Mouse (Mus musculus) v-Abl transformed pro-B cells (cell line): Measurements from ENCODE around the gene Nup98.

Experiments used
- in situ Hi-C, 2 experiments: fragments of 400-800 bp; cut with MboI; formaldehyde crosslinking; loops; one replicate each; pipeline ENCODE4 v1.15.1; 2025; ENCODE audit not compliant: unreplicated experiment in 2 of 2

Nup98 gene

DNA sequence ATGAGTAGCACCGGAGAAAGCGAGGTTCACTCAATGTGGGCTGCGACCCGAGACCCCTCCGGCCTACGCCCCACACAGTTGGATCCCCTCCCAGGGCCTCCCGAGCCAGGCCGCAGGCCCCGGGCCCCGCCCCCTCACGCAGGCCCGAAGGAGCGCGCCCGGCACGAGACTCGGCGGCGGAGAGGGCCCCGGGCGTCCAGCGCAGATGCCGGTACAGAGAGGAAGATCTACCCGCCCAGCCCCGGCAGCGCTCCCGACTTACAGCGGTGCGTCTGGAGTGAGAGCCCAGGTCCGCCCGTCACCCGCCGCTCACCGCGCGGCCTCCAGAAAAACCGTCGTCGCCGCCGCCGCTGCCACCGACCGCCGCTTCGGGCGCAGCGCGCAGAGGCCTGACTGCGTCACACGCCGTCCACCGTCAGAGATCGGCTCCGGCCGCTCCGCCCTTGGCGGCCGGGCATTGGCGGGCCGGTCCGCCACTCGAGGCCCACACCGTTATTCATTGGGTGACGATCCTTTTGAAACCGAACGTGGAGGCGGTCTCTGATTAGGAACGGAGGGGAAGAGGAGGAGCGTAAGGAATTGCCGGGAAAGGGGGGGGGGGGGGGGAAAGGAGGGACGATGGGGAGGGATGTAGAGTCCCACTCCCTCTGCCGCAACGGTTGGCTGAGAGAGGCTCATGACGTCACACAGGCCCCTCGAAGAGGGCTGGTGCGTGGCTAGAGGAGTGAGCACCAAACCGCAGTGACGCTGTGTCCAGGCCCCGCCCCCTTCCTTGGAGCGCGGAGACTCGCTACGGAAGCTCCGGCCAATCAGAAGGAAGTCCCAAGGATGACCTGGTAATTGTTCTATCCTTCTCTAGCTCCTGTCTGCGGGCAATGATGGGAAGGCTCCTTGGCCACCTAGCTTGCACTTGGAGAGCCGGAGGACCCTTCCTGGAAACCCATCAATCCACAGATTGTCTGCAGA, at the start of gene Nup98, which contains the start of gene Pgap2:
TSS of gene Nup98 (minus strand) at position 421 of the 966 bp plus-strand sequence.
TSS of gene Pgap2 (plus strand) at position 453 of the 966 bp plus-strand sequence.
- in situ Hi-C loops: loop anchor here (5.0 to 25.0 kb wide), 2 partner anchors 42 to 548 kb away; partner anchors contain the start of gene Clpb (in 1 of the 2)

DNA sequence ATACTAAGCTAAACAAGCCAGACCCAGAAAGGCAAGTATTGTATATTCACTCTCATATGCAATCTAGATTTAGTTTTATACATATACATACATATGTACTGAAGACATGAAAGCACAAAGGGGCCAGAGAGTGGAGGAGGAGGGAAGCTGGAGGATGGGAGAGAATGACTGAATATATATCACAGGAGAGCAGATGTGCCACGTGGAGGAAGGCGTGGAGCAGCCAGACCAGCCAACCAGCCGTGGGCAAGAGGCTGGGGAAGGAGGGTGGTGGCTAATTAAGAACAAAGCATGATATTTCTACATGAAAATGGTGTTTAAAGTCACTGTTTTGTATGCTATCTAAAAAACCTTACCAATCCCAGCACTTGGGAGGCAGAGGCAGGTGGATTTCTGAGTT, 48.8 kb upstream of the Nup98 start:
- in situ Hi-C loops: loop anchor here (5.0 to 10.0 kb wide), 2 partner anchors 124 to 159 kb away; no protein-coding TSS in a partner anchor

DNA sequence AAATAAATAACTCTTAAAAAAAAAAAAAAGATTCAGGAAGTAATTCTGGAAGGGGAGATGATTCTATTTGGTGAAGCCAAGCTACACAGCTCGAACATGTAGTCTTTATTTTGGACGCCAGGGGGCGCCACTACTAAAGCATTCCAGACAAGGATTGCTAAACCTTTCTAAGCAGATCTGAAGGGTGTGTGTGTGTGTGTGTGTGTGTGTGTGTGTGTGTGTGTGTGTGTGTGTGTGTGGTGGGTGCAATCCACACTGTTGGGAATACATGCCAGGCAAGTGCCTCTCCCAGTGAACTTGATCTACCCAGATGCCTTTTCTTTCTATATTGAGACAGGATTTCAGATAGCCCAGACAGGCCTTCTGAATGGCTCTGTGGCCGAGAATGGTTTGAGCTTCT, 48.2 kb upstream of the Nup98 start:
- in situ Hi-C loops: loop anchor here (5.0 to 10.0 kb wide), 2 partner anchors 123 to 159 kb away; no protein-coding TSS in a partner anchor

DNA sequence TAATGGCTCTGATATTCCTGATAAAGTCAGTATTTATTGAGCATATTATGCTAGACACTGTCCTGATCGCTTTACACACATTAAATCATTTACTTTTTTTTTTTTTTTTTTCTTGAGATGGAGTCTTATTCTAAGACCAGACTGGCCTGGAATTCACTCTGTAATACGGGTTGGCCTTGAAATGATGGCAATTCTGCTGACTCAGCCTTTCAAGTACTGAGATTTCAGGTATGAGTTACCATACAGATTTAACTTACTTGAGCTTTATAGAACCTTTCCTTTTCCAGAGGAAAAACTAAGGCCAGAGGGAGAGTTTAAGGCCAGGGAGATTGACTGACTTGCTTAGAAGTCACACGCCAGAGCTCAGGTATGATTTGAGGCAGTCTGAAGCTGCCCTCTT, 46.7 kb upstream of the Nup98 start:
- in situ Hi-C loops: loop anchor here (5.0 to 10.0 kb wide), 2 partner anchors 122 to 161 kb away; no protein-coding TSS in a partner anchor

DNA sequence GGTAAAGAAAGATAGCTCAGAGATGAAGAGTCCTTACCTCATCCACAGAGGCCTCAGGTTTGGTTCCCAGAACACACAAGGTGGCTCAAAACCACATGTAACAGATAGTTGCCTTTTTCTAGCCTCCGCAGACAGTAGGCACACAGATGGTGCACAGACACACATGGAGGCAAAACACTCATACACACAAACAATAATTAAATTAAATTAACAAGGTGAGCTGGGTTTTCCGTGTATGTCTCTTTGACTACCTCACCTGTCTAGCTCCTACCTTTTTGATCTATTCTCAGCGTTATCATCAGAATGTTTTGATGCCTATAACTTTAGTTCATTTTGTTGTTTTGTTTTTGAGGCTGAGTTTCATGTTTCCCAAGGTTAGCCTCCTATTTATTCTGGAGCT, 46.0 kb upstream of the Nup98 start, which contains the start of gene Rhog:
TSS of gene Rhog (minus strand) at position 101 of the 400 bp plus-strand sequence.
- in situ Hi-C loops: loop anchor here (5.0 to 10.0 kb wide), 2 partner anchors 121 to 161 kb away; no protein-coding TSS in a partner anchor

DNA sequence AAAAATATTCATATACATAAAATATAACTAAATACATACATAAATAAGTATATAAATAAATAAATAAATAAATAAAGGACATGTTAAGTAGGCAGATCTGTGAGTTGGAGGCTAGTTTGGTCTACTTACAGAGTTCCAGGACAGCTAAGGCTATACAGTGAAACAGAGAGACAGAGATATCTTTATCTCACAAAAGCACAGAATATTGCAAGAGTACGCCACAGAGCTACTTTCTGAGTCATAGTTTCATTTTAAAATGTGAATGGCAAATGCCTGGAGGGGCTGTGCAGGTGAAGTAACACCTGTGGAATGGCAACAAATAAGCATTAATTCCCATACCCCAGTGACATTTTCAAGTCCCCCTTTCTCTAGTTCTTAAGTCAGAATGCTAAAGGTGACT, 43.7 kb upstream of the Nup98 start:
- in situ Hi-C loops: loop anchor here (5.0 to 10.0 kb wide), 3 partner anchors 41 to 119 kb away; partner anchors contain the start of genes Nup98 (in 1 of the 2) and Pgap2 (in 1 of the 2)

DNA sequence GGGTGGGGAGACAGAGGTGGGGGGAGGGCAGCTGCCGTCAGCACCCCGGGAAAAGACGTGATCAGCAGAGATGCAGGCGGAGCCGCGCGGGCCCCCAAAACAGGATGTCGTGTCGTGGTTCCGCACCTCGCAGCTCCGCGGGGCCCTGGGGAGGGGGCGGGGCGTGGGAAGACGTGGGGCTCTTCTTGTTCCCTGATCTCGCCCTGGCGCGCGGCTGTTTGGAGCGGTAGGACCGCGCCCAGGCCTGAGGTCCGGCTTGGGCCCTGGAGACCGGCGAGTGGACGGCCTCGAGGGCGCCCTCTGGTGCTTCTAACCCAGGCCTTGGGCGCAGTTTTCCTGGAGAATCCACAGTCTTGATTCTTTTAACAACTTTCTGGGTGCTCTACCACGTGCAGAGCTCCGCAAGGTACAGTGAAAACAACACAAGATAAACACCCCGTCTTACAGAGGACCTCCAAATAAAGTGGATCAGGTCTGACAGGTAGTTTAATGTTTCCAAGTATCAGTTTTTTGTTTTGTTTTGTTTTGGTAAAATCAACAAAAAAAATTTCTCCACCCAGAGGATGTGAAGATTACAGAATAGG, 40.7 kb upstream of the Nup98 start:
- in situ Hi-C loops: loop anchor here (5.0 to 10.0 kb wide), 3 partner anchors 38 to 116 kb away; partner anchors contain the start of genes Nup98 (in 1 of the 2) and Pgap2 (in 1 of the 2)

DNA sequence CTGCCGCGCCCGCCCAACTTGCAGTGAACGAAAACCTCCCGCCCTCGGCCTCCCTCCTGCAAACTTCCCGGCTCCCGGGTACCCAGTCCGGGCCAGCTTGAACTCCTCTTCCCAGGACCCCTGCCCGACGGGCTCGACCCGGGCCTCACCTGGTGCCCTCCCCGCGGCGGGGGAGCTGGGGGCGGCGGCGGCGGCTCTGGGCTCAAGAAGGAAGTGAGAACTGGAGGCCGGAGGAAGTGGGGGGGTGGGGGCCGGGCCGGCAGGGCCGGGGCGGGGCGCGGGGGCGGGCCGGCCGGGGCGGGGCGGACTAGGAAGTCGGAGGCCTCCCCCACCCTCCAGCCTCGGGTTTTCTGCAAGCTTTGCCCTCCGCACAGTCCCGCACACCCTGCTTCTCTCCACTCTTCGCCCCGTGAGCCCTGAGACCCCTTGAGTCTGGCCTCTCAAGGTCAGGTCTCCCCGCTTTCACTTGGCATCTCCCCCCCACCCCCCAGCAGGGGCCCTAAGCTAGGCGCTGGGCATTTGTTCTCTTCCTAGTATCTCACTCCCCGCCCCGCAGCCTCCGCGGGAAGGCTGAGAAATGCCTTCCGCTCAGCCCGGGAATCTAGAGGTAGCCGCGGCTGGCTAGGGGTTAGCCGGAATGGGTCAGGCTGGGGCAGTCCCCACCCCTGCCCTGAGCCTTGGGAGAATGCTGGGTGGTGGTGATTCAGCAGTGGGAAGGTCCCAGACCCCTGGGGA, 40.1 kb upstream of the Nup98 start:
- in situ Hi-C loops: loop anchor here (5.0 to 10.0 kb wide), 3 partner anchors 38 to 115 kb away; partner anchors contain the start of genes Nup98 (in 1 of the 2) and Pgap2 (in 1 of the 2)

DNA sequence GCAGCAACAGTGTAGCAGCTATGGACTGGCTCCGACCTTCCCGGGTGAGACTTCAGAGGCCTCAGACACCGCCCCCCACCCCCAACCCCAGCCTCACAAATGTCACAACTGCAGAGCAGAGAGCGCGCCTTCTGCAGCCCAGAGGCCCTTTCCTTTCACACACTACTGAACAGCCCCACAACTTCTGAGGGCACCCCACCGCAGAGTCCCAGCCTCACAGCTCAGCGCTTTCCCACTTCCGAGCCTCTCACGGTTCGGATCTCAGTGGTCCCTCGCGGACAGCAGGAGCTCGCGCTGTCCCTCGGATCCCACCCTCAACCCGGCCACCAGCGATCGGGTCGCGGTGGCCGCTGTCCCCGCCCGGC, 39.5 kb upstream of the Nup98 start:
- in situ Hi-C loops: no loop called here

DNA sequence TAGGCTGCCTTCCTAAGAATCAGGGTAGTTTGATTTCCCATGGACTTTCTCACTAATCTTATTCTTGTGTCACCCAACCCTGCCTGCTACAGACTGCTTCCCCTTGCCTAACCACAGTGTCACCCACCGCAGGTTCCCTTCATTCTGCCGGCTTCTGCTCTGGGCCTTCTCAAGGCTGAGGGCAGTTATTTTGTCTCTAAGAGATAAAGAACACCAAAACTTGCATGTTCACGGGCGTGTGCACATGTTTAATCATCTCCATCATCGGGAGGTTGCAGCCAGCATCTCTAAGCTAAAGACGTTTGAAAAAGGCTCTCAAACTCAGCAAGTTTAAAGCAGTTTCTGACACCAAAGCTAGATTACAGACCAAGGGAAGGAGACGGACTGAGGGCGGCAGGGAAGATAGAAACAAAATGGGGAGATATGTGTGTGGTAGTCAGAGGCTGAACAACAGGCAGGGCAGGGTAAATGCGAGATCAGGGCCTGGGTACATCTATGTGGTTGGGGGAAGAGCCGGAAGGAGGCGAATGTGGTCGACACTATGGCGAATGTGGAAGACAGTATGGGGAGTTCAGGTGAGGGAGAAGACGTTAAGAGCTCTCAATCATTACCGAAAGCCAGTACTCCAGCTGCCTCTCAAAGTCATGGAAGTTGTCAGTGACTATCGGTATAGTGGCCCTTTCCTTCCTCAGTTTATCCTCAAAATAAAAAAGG, 38.9 kb upstream of the Nup98 start:
- in situ Hi-C loops: no loop called here

DNA sequence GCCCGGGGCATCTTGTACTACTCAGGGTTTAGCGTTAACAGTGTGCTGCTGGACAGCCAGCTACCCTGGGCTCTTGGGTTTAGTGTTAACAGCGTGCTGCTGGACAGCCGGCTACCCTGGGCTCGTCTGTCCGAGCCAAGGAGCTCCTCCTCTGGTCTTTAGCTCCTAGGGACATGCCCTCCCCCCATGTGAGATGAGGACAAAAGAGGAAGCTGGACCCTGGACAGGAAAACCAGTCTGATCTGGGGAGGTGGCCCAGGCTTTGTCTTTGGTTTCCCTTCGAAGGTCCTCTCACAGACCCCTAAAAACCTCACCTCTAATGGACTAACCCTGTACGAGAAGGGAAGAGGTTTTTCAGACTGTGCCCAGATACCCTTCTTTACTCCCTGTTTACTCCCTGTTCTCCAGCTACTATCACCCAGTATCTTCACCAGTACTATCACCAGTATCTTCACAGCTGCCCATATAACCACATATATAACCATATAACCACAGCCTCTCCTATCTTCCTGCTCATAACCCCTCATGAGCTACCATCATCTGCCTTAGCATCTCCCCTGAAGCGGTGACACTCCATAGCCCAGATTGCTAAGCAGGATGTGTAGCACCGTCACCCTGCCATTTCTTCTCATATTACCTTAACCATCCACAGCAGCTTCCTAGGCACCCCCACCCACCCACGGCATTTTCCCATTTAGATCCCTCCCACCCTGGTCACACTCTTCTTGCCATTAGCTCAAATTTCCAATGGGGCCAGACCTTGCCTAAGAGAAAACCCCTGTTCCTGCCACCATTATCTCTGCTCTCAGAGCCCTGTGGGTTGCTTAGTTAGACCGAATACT, 37.2 kb upstream of the Nup98 start:
- in situ Hi-C loops: no loop called here

DNA sequence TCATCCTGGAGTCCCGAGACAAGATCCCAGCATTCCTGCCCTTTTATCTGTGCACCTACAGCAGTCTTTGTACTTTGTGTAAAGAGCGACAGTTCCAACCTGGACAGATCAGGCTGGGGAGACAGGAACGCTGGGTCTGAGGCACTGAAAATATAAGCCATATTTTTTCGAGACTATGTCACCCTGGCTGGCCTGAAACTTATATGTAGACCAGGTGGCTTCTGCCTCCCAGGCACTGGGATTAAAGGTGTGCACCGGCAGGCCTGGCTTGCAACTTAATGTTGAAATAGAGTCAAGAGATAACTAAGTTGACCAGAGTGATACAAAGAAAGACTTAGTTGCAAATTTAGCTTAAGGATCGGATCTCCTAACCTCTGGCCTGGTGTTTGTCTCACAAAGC, 36.3 kb upstream of the Nup98 start:
- in situ Hi-C loops: no loop called here

DNA sequence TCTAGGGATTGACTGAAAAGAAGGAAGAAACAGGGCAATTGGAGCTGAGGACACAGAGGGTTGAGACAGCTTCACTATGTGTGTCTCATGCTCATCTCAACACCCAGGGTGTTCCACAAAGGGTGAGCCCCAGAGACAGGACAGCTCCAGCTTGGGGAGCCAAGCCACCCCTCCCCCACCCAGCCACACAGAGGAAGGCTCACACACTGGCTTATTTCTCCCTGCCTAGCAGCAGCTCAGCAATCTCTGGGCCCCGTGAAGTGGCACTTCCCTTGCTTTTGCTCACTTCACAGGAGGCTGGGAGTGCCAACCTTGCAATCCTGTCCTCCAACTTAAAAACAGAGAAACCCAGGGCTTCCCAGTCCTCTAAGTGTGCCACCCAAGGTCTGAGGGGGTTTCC, 35.8 kb upstream of the Nup98 start:
- in situ Hi-C loops: no loop called here

DNA sequence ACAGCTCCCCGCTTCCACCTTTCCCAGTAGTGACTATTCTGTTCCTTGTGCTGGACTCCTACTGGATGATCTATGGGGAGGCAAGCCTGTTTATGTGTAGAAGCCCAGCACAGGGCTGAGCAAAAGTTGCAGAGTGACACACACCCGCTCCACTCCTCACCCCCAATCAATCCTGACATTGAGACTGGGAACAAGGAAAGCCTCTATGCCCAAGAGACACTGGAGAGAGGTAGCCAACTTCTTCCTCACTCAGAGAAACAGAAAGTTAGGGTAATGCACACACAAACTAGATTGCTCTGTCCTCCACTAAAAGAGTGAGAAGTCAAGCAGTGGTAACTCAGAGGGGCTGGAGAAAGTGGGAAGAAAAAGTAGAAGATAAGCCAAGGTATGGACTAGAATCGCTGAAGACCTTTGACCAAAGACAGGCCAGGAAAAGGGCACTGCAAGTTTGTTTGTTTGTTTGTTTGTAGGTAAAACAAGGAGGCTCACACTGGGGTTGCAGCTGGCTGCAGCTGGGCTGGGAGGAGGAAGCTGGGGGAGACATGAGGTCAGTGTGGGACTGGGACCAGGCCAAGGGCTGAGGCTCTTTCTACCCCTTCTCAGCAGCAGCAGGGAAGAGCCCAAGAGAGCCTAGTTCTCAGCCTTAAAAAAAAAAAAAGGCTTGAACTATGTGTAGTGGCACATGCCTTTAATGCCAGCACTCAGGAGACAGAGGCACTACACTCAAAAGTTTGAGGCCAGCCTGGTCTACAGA, 35.0 kb upstream of the Nup98 start:
- in situ Hi-C loops: no loop called here

DNA sequence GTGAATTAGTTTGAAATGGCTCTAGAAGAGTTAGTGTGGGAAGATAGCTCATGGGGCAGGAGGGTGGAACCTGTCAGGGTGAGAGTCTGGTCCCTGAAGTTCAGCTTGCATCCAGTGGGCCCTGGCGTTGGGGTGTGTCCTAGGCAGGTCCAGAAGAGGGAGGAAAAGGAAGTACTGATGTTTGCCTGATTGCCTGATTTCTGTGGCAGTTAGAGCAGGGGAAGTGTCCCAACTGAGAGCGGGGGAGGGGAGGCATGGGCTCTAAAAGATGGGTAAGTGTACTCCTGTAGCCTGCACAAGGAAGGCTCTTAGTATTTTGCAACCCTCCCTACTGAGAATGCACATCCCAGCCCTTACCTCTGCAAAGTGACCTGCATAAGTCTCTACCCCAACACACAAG, 33.9 kb upstream of the Nup98 start:
- in situ Hi-C loops: no loop called here

DNA sequence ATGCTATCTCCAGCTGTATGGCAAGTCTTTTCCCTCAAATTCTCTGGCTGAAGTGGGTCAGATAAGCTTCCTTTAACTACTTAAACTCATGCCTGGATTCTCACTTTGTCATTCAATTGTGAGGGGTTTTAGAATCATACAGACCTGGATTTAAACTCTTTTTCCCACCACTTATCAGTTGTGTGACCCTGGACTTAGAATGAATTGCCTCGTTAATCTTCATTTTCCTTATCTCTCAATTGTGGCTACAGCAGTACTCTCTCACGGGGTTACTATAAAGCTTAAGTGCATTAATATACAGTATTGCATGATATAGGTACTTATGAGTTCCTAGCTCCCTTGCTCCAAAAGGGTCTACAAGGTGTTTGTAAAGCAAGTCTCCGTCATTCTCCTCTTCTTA, 32.9 kb upstream of the Nup98 start:
- in situ Hi-C loops: no loop called here

DNA sequence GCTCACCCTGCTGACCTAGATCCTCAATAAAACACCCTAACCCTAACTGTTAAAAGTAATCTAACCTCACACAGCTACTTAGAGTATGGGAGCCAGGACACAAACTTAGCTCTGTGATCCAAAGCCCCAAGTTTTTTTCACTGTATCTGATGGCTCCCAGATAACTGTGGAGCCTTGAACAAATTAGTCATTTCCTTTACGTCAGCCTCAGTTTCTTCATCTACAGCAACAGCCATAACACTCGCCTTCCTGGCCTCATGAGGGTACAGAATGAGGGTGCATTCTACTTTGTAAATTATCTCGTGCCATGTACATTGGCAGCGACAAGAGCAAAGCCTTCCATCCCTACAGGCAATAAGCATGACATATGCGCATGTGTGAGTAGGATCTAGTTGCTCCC, 32.4 kb upstream of the Nup98 start:
- in situ Hi-C loops: no loop called here

DNA sequence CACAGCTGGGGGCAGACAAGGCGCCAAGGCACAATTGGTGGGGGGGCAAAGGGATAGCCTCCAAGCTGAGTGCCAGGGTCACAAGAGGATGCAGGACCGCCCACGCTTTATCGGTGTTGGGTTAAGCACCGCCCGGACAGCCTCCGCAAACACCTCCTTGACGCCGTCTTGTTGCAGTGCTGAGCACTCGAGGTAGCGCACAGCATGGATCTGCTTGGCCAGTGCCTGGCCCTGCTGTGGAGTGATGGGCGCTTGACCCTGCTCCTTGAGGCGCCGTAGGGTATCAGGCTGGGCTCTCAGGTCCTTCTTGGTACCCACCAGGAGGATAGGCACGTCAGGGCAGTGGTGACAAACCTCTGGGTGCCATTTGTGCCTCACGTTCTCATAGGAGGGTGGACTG, 29.6 kb upstream of the Nup98 start:
- in situ Hi-C loops: no loop called here
